Mouse (Mus musculus) spleen, postnatal 14 days (tissue): ENCODE measurements around the gene Chd4.

ENCODE experiments used
- DNase-seq, 2 experiments: peaks; one replicate each; pipeline ENCODE4 v3.0.0; 2021 to 2022; ENCODE audit warnings: low spot score in 2 of 2

Chd4 gene

DNA sequence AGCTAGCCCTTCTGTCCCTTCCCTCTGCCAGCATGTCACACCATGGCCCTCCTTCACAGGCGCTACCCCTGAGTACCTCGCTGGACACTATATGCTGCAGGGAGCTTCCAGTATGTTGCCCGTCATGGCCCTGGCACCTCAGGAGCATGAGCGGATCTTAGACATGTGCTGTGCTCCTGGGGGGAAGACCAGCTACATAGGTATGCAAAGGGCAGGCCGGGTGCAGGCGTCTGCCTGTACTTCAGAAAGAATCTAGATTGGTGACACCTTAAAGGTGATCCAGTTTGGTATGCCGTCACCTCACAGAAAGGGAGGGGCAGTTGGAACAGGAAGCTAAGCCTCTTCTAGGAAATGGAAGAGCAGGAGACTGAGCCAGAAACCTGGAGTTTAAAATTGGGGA, 44.0 kb downstream of the Chd4 start:
- DNase-seq: no peak

DNA sequence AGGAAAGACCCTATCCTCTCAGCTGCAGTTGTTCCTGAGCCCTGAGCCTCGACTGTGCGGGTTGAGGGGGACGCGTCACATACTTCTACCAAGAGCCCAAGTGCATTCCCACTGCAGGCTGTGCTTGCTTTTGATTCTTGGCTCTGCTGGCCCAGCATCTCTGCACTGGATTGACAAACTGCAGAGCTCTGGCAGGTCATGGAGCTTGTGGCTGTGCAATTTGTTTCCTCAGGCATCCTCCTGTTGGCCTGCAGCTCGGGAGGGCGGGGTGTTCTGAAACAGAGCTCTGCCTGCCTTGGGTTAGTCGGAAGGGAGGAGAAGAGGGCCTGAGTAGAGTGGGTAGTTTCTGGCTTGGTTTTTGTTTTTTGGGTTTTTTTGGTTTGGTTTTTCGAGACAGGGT, 46.7 kb downstream of the Chd4 start:
- DNase-seq: no peak

DNA sequence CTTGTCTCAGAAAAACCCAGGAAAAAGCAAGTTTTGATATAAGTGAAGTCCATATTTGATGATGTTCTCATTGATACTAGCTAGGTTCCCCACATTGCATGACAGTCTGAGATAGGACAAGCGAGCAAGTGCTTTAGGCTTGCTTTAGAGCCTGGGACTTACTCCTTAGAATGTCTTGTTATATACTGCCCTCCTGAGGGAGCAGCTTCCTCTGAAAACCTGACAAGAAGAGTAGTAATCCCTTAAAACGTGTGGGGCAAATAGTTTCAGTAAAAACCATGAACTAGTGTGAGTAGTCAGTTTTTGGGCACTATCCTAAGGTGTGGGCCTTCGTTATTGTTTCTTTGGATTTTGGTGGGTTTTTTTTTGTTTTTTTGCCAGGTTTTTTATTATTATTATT, 47.3 kb downstream of the Chd4 start:
- DNase-seq: no peak

DNA sequence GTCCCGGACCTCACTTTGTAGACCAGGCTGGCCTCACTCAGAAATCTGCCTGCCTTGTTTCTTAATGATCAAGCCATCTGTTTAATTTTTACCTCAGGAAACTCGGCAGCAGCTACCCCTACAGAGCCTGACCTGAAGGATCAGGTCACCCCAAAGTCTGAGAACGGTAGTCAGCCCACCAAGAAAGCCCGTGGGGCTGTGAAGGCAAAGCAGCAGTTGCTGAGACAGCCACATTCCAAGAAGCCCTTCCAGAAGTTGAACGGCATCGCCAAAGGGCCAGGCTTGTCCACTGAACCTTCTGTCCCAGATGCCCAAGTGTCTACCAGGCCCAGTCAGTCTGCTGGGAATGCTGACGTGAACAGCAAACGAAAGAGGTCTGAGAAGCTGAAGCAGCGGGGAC, 48.1 kb downstream of the Chd4 start:
- no peak for DNase-seq

DNA sequence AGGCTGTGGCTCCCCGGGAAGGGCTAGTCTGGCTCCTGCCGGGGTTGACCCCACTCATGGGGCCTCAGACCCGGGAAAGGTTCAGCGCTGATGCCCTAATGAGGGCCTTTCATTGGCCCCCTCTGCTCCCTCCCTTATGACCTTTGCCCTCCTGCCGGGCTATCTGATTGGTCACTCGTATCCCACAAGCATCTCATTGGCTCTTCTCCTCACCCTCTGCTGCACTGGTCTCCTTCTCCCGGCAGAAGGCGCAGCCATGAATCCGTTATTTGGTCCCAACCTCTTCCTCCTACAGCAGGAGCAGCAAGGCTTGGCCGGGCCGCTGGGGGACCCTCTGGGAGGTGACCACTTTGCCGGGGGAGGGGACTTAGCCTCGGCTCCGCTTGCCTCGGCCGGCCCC, 49.2 kb downstream of the Chd4 start, which contains the start of gene Iffo1:
Iffo1 (plus strand) TSS at position 241 of the 400 bp plus-strand sequence.
- DNase-seq: peak; percentile 71 to 78

DNA sequence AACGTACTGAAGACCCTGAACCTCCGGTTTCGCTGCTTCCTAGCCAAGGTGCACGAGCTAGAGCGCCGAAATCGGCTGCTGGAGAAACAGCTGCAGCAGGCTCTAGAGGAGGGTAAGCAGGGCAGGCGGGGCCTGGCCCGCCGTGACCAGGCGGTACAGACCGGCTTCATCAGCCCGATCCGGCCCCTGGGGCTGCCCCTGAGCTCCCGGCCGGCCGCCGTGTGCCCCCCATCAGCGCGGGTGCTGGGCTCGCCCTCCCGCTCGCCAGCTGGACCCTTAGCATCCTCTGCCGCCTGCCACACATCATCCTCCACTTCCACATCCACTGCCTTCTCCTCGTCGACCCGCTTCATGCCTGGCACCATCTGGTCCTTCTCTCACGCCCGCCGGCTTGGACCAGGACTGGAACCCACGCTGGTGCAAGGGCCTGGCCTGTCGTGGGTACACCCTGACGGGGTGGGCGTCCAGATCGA, 49.7 kb downstream of the Chd4 start:
- no peak for DNase-seq

DNA sequence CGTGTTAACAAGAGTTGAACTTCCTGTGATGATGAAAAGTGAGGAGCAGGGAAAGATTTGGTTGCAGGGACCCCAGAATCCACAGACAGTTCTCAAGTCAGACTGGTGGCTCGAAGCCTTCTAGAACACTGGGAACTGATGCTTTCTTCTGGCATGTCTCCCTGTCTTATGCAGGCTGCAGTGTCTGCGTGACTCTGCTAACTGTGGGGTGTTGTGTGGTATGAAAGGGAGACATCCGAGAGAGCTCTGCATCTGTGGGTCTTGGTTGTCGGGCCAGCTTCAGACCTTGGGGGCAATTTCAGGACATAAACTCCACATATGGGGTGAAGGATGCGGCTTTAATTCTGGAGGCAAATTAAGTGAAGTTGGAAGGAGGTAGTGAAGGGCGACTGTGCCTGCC, 50.4 kb downstream of the Chd4 start:
- no peak for DNase-seq

DNA sequence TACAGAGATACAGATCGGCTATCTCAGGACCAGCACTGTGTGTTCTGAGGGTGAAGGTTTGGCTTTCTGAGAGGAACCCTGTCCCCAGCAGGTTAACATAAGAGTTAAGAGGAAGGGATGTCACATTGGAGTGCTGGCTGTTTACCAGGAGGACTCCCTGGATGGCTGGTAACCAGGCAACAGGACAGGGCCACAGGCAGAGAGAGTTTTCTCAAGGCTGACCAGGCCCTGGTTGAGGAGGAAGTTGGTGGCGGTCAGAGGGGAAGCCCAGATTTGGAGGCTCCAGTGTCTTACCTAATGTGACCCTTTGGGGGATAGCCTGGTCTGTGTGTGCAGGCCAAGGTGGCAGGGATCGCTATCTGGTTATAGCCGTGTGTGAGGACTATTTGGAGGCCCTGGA, 51.0 kb downstream of the Chd4 start:
- DNase-seq: no peak

DNA sequence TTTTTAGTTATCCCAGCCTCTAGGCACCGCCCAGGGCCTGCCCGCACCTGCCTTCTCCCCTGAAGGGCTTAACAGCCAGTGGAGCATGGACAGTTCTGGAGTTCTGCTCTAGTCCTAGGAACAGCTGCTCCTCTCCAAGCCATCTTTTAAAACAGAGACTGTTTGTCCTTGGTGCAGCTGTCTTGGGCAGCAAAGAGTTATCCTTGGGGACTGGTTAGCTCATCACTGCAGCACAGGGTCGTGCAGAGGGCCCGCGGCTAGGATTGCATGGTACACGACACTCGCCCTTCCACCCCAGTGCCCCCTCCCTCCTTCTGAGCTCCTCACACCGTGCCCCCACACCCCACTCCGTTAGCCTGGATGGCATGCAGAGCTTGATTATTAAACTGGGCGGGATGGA, 51.5 kb downstream of the Chd4 start:
- no peak for DNase-seq

DNA sequence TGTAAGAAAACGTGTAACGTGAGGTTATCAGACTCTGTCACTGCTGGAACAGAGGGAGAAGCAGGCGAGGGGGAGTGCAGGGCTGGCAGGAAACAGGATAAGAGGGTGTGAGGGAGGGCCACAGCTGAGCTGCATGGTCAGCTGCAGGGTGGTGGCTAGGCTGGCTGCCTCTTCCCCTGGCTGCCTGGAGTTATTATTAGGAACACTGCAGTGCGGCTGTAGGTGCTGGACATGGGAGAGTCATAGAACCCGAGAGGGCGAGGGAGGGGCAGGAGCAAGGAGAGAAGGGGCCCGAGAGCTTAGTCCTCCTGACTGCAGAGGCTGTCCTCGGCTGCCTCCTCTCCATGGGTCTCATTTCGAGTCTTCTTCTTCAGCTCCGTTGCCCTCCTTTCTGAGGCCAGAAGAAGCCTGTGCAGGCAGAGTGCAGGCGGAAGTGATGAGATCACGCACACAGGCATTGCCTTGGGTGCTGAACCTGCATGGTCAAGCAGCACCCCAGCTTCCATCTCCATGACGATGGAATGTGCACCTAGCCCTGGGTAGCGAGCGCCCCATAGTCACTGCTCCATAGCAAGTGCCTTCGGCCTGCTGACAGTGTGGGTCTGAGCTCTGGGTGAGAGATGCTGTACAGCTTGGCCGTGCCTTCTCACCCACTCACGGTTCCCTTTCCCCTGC, 52.6 kb downstream of the Chd4 start:
- no peak for DNase-seq

DNA sequence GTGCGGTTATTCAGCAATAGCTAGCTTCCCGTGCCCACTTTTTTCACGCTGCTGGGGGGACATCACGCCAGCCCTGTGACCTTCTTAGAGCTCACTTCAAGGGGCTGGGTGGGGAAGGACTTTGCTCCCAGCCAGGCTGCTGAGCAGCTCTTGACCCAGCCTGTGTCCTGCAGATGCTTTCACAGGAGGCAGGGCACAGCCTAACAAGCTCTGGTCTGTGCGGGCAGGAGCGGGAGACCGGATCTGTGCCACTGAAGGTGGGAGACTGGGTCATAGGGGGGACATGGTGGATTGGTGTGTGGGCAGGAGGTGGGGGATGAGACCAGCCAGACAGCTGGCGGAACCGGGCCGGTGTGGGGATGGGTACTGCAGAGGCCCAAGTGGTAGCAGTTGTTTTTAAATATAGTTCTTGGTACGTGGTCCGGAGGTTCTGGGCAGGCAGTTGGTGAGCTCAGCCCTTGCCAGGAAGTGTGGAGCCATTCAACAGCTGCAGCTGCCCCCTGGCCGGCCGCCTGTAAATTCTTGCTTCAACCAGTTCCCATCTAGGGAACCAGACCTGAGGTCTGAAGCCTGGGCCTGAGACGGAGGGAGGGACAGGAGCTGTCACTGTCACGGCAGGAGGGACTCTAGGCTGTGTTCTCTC, 53.3 kb downstream of the Chd4 start:
- no peak for DNase-seq

DNA sequence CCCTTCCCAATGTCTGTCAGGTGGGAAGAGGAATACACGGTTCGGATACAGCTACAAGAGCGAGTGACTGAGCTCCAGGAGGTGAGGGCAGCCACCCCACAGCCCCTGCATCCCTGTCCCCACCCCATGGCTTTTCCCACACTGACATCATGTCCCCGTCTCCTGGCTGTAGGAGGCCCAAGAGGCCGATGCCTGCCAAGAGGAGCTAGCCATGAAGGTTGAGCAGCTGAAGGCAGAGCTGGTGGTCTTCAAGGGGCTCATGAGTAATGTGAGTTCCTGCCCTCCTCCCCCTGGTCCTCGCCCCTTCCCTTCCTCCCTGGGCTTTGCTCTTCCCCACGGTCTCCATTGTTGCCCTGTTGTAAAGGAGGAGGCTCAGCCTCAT, 53.8 kb downstream of the Chd4 start:
- no peak for DNase-seq

DNA sequence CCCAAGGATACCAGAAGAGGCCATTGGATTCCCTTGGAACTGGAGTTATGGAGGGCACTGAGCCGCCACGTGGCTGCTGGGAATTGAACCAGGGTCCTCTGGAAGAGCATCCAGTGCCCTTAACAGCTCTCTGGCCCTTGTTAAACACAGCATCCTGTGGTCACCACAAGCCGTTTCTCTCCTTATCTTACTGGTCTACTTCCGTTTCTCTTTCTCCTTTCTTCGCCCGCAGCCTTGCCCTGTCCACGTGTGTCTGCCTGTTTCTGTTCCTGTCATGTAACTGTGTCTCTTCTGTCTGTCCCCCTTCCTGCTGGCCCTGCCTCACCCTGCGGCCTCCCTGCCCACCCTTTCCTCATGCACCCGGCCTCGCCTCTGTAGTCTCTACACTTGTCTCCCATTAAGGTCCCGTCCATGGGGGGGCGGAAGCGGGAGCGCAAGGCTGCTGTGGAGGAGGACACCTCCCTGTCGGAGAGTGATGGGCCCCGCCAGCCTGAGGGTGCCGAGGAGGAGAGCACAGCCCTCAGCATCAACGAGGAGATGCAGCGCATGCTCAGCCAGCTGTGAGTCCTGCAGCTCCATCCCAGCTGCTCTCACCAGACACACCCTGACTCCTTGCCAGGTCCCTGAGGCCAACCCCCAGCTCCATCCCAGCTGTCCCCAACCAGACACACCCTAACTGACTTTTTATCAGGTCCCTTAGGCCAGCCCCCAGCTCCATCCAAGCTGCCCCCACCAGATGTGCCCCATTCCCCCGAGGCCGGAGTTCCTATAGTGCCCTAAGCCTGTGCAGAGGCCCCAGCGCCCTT, 56.6 kb downstream of the Chd4 start:
- DNase-seq: no peak

DNA sequence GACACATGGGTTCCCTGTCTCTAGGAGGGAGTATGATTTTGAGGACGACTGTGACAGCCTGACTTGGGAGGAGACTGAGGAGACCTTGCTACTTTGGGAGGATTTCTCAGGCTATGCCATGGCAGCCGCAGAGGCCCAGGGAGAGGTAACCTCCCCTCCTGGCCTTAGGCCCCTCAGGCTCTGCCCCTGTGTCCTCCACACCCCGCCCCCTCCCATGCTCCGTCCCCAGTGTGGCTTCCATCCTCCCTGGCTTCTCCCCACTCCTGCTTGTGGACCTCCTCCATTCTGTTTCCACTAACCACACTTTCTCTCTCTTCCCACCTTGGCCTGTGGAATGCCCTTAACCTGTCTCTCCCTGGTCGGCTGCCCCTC, 57.2 kb downstream of the Chd4 start:
- DNase-seq: no peak

DNA sequence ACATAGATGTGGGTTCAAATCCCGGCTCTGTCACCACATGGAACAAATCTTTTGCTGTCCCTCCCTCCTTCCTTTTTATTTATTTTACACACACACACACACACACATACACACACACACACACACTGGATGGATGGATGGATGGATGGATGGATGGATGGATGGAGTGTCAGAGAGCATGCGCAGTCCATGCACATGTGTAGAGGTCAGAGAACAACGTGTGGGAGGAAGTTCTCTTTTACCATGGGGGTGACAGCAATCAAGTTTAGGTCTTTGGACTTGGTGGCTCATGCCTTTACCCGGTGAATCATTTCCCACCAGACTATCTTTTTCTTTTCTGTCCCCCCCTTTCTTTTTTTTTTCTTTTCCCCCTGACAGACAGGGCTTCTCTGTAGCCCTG, 57.9 kb downstream of the Chd4 start:
- no peak for DNase-seq

DNA sequence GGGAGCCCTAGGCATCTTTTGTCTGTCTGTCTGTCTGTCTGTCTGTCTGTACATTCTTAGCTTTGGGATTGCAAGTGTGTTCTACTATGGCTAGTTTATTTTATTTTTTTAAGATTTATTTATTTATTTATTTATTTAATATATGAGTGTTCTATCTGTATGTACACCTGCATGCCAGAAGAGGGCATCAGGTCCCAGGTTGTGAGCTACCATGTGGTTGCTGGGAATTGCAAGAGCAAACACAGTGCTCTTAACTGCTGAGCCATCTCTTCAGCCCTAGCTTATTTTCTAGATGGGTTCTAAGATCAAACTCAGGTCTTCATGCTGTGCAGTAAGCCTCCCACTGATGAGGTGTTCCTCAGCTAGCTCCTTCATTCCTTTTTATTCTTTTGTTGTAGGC, 58.8 kb downstream of the Chd4 start:
- DNase-seq: no peak

DNA sequence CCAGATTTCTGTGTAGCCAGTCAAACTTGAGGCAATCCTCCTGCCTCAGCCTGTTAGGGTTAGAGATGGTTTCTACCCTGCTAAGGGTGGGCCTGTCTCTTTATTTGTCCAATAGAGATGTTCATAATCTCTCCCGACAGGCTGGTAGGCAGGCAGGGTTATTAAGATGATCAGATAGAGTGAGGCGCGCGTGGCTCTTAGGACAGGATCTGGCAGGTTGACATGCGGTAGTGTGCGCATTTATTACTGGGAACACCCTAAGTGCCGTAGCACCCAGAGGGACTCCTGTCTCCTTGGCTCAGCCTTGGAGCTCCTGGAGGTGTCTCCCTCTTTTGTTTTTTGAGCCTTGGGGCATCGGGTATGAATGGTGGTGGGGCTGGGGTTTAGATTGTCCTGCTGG, 59.5 kb downstream of the Chd4 start:
- DNase-seq: no peak

DNA sequence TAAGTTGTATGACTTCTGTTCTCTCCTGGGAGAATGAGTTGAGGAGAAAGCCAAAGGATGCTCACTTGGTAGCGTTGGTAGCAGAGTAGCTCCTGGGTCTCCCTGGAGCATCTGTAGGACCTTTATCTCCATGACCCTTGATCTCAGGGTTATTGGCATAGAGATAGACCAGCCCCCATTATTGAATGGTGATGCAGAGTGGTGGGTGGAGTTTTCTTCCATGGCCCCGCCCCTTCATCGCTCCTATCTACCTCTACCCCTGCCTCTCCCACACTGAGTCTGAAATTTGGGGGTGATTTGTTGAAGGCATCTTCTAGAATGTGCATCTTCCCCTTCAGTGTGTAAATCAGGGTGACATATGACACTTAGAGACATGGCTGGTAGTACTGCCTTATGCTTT, 60.7 kb downstream of the Chd4 start:
- no peak for DNase-seq

DNA sequence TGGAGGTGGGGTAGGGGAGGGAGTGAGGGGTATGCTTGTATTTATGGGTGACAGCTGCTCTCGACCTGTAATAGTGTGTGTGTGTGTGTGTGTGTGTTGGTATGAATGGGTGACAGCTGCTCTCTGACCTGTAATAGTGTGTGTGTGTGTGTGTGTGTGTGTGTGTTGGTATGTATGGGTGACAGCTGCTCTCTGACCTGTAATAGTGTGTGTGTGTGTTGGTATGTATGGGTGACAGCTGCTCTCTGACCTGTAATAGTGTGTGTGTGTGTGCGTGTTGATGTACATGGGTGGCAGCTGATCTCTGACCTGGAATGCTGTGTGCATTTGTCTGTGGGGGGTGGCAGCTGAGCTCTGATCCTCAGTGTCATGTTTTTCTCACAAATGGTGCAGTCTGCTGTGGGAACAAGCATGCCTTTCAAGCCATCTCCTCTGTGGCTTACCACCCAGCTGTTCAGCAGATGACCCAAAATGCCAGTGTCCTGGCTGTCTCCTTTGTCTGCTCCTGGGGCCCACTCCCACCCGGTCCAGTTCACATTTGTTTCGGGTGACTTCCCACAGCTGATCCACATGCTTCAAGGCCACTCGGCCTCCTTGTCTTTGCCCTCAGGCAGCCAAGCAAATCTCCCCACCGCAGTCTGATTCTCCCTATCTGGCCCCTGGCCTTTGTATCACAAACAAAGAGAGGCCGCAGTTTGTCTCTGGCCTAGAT, 61.3 kb downstream of the Chd4 start:
- no peak for DNase-seq

DNA sequence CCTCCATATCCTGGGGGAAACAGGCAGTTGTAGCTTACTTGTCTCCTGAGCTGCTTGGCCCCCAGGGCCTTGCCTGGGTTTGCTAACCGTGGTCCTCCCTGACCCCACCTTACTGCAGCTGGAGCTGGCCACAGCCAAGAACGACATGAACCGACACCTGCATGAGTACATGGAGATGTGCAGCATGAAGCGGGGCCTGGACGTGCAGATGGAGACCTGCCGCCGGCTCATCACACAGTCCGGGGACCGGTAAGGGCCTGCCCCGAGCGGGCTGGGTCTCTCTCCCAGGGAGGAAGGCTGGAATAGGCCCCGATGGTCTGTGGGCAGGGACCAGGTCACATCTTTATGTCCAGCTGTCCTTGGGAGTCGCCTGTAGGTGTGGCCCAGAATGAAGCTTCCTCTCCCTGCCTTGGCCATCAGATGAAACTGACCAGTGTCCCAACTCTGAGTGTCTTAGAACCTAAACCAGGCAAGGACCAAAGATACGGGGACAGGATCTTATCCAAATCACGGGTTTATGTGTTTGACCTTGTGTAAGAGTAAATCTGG, 63.2 kb downstream of the Chd4 start:
- no peak for DNase-seq

DNA sequence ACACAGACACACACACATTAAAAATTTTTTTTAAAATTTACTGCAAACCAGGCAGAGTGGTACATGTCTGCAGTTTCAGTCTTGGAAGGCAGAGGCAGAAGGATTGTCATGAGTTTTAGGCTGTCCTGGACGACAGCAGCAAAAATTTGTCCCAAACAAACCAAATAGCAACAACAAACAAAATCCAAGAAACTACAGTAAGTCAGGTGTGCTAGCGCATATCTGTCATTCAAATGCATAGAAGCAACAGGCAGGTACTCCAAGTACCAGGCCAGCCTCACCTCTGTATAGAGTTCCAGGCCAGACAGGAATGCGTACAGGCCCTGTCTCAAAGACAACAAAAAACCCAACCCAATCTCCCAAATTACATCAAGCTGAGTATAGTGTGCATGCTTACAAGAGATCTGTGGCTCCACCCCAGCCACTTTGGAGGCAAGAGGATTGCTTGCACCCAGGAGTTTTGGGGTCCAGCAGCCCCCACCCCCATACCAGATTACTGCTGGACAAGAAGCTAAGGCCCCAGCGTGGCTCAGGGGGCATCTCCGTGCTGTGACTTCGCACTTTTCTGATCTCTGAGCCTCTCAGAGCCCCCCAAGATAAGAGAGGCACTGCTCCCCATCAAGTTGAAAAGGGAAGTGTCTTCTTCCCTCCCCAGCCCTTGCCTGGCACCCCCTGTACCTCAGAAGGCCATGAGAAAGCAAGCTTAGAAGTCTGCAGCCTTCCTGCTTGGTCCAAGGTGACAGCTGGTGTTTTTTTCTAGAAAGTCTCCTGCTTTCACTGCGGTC, 64.2 kb downstream of the Chd4 start:
- DNase-seq: no peak
